Mouse (Mus musculus) kidney, postnatal 0 days (tissue): ENCODE measurements around the gene Parvg. TPM values are rescaled to one million over a fixed set of nuclear protein-coding genes. Genes with fewer than 3 reads are reported as not detected.
A peak's percentile ranks its signal among the peaks of the same experiment; 100 is the strongest.

Source experiments
- ATAC-seq: fragments of 200-750 bp; cut with Nextera tagmentation; replicated peaks from 2 replicates; pipeline ENCODE4 v1.8.0; 2017; ENCODE audit warnings: low read depth, moderate number of reproducible peaks, moderate TSS enrichment, moderate library complexity; ENCODE audit not compliant: low FRiP score
- DNase-seq: peaks from one replicate; pipeline ENCODE4 v3.0.0-alpha.2; 2016; ENCODE audit warnings: low spot score
- H3K27ac ChIP-seq: fragments of 300-500 bp; sonication (generic); 2 replicates; pipeline ENCODE4 v1.5.1; 2014; ENCODE audit warnings: mild to moderate bottlenecking
- H3K27me3 ChIP-seq: fragments of 300-500 bp; sonication (generic); 2 replicates; pipeline ENCODE4 v1.6.1; 2014; ENCODE audit warnings: low read length, mixed read lengths; ENCODE audit not compliant: insufficient read depth
- H3K36me3 ChIP-seq: fragments of 300-500 bp; sonication (generic); 2 replicates; pipeline ENCODE4 v1.6.1; 2014; ENCODE audit warnings: low read length, mixed read lengths; ENCODE audit not compliant: insufficient read depth
- H3K4me1 ChIP-seq: fragments of 300-500 bp; sonication (generic); replicated peaks from 2 replicates; pipeline ENCODE4 v1.6.1; 2014; ENCODE audit warnings: antibody characterized with exemption, low read length, mixed read lengths; ENCODE audit not compliant: insufficient read depth
- H3K4me2 ChIP-seq: fragments of 300-500 bp; sonication (generic); 2 replicates; pipeline ENCODE4 v1.6.1; 2014; ENCODE audit warnings: mild to moderate bottlenecking, low read length, moderate library complexity, mixed read lengths
- H3K4me3 ChIP-seq: fragments of 300-500 bp; sonication (generic); replicated peaks from 2 replicates; pipeline ENCODE4 v1.5.1; 2014; ENCODE audit warnings: low read depth, low read length
- H3K9ac ChIP-seq: fragments of 300-500 bp; sonication (generic); 2 replicates; pipeline ENCODE4 v1.6.1; 2014; ENCODE audit warnings: low read depth, low read length
- H3K9me3 ChIP-seq: fragments of 300-500 bp; sonication (generic); replicated peaks from 2 replicates; pipeline ENCODE4 v1.6.1; 2016; ENCODE audit warnings: low read length, inconsistent platforms, mixed read lengths
- CTCF ChIP-seq: IDR thresholded peaks from 2 replicates; pipeline ENCODE4 v1.5.1; 2016; ENCODE audit warnings: antibody characterized with exemption, low read depth, mild to moderate bottlenecking, moderate library complexity
- WGBS: fragments of 180-500 bp; shearing (Covaris S2); extraction: QIAGEN DNeasy Blood & Tissue Kit; methylation state at CpG from one replicate; pipeline ENCODE4 v1.1.7; 2014; 5-methylcytosine and 5-hydroxymethylcytosine counted together
- polyA plus RNA-seq: library from polyadenylated mRNA; unstranded; fragments of >200 nt; fragmentation: Nextera tagmentation; extraction: Ambion mirVana; gene quantifications from 2 replicates; pipeline ENCODE4 v1.2.1, GENCODE M21; 2015

Parvg gene
- polyA plus RNA-seq, 1 experiment from 2014 or later: 1.4 TPM

GRCm38 (mm10) chr15:84301026-84301425, 22.8 kb upstream of the Parvg start:
- WGBS: 16% methylated on average over 7 of the region's 7 CpGs
- Histone ChIP-seq H3K4me1 (peaks cover 16% of the 10 kb centered on the region), H3K4me3 (no peak overlapping the region), H3K36me3 (no peaks in the 10 kb centered on the region), H3K27ac (no peak overlapping the region), H3K27me3 (no peaks in the 10 kb centered on the region), H3K9me3 (no peaks in the 10 kb centered on the region), H3K9ac (no peak overlapping the region), H3K4me2 (no peak overlapping the region)
- ATAC-seq (no peak), DNase-seq (peak; percentile 73)
- no peak for TF ChIP-seq CTCF

- no peaks in the 10 kb centered on the region for H3K27me3 ChIP-seq
- no peak overlapping the region for H3K4me3 ChIP-seq
- H3K36me3 ChIP-seq: no peaks in the 10 kb centered on the region
- 73% methylated on average over 8 of the region's 8 CpGs for WGBS
- H3K9me3 ChIP-seq: no peaks in the 10 kb centered on the region
- no peak overlapping the region for H3K27ac ChIP-seq
- no peak overlapping the region for H3K9ac ChIP-seq
- peaks cover 16% of the 10 kb centered on the region for H3K4me1 ChIP-seq
- TF ChIP-seq CTCF: no peak
- ATAC-seq: no peak
- H3K4me2 ChIP-seq: no peak overlapping the region
- DNase-seq: no peak
Observed at GRCm38 (mm10) chr15:84301641-84302420, 22.0 kb upstream of the Parvg start.

- Histone ChIP-seq H3K9ac (no peak overlapping the region), H3K27ac (no peak overlapping the region), H3K4me2 (no peak overlapping the region), H3K4me3 (no peak overlapping the region), H3K27me3 (no peaks in the 10 kb centered on the region), H3K36me3 (no peaks in the 10 kb centered on the region), H3K4me1 (peaks cover 15% of the 10 kb centered on the region), H3K9me3 (no peaks in the 10 kb centered on the region)
- TF ChIP-seq CTCF: no peak
- no peak for DNase-seq
- 43% methylated on average over 10 of the region's 10 CpGs for WGBS
- ATAC-seq: no peak
Observed at GRCm38 (mm10) chr15:84303264-84303663, 20.6 kb upstream of the Parvg start.

GRCm38 (mm10) chr15:84305333-84305732, 18.5 kb upstream of the Parvg start:
- H3K36me3 ChIP-seq: no peaks in the 10 kb centered on the region
- ATAC-seq (no peak), DNase-seq (peak; percentile 56)
- TF ChIP-seq CTCF: no peak
- 32% methylated on average over 10 of the region's 10 CpGs for WGBS
- no peak overlapping the region for H3K4me2 ChIP-seq
- H3K9me3 ChIP-seq: no peaks in the 10 kb centered on the region
- no peak overlapping the region for H3K4me3 ChIP-seq
- no peak overlapping the region for H3K27ac ChIP-seq
- no peaks in the 10 kb centered on the region for H3K27me3 ChIP-seq
- no peaks in the 10 kb centered on the region for H3K4me1 ChIP-seq
- no peak overlapping the region for H3K9ac ChIP-seq

GRCm38 (mm10) chr15:84310271-84310670, 13.6 kb upstream of the Parvg start:
- no peak overlapping the region for H3K9ac ChIP-seq
- H3K9me3 ChIP-seq: no peaks in the 10 kb centered on the region
- no peak overlapping the region for H3K4me2 ChIP-seq
- no peak for TF ChIP-seq CTCF
- no peaks in the 10 kb centered on the region for H3K36me3 ChIP-seq
- H3K4me3 ChIP-seq: no peak overlapping the region
- ATAC-seq: no peak
- H3K27ac ChIP-seq: no peak overlapping the region
- 55% methylated on average over 11 of the region's 11 CpGs for WGBS
- DNase-seq: no peak
- peaks cover 12% of the 10 kb centered on the region; the same call in 1 of the 2 replicates for H3K4me1 ChIP-seq
- no peaks in the 10 kb centered on the region for H3K27me3 ChIP-seq

GRCm38 (mm10) chr15:84311295-84312085, 12.3 kb upstream of the Parvg start:
- WGBS: 70% methylated on average over 9 of the region's 9 CpGs
- H3K9ac ChIP-seq: no peak overlapping the region
- no peak for ATAC-seq

More at GRCm38 (mm10) chr15:84311295-84312085, 12.3 kb upstream of the Parvg start:
- H3K36me3 ChIP-seq: no peaks in the 10 kb centered on the region
- no peak overlapping the region for H3K4me3 ChIP-seq
- no peaks in the 10 kb centered on the region for H3K9me3 ChIP-seq
- no peak for DNase-seq
- no peak overlapping the region for H3K4me2 ChIP-seq
- no peak for TF ChIP-seq CTCF
- no peaks in the 10 kb centered on the region for H3K27me3 ChIP-seq
- H3K27ac ChIP-seq: no peak overlapping the region
- H3K4me1 ChIP-seq: peaks cover 12% of the 10 kb centered on the region; the same call in 1 of the 2 replicates
